Mouse (Mus musculus): ENCODE results near the gene Plekhg2.
"Not testable (repeated sequence)": the region's sequence is repeated elsewhere in the genome, so short reads cannot be mapped to it uniquely, and the experiment has no call there.

Gene Plekhg2

GRCm38 (mm10) chr7:28372251-28373108 is at the start of gene Plekhg2:
Plekhg2 (minus strand) TSS chr7:28372599.
- peak; percentile 98 to 99 for DNase-seq

- no peak for DNase-seq
Observed at GRCm38 (mm10) chr7:28419416-28419815, 47.0 kb upstream of the Plekhg2 start.

GRCm38 (mm10) chr7:28418096-28418670 is 45.8 kb upstream of the Plekhg2 start:
- DNase-seq: peak; percentile 80 to 89

DNA sequence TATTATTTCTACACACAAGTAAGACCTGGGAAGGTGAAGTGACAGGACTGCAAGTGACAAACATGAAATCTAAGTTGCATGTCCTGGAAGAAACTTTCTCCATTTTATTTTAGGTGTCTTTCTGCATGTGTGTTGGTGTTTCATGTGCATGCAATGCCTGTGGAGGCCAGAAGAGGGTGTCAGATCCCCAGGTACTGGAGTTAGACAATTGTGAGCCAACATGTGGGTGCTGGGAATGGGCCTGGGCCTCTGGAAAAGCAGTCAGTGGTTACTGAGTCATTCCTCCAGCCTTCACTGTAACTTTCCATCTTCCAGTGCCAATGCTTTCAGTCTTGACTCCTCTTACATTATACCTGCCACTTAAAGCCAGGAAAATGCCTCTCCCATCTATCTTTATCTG is 45.0 kb upstream of the Plekhg2 start:
- no peak for DNase-seq

DNA sequence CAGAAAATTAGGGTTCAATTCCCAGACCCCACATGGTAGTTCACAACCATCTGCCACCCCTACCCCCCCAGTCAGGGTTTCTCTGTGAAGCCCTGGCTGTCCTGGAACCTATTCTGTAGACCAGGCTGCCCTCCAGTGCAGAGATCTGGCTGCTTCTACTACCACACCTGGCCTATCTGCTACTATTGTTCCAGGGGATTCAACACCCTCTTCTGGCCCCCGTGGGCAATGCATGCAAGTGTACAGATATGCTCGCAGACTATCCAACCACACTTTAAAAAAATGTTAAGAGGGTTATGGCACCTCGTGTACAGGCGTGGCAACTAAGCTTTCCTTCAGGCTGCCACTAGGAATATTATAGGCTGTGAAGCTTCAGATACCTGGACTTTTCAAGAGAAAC is 40.4 kb upstream of the Plekhg2 start:
- no peak for DNase-seq

DNA sequence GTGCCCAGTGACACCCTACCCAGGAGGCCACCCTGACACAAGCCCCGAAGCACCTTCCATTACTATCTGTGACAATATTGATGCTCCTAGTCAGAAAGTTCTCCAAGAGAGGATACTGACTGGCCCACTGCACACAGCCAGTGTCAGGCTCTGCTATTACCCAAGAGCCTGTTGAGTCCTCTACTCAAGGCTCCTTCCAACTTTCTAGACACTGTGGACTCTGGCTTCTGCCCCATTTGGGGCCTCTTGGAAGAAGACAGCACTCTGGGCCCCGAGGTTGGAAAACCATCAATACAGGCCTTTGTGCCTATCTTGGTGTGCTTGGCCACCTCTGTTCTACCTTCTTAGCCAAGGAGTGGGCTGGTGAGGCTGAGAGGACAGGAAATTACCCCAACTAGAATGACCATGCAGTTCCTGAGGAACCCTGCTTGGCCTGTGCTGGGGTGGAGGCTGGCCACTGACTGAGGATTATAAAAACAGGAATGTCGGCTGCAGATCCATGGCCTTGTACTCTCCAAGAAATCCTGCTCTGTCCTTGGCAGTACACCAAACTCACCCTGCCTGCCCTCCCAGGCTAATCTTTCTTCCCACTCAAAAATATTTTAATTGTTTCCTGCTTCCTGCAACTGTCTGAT is 38.6 kb upstream of the Plekhg2 start:
- peak; percentile 76 to 84 for DNase-seq

DNA sequence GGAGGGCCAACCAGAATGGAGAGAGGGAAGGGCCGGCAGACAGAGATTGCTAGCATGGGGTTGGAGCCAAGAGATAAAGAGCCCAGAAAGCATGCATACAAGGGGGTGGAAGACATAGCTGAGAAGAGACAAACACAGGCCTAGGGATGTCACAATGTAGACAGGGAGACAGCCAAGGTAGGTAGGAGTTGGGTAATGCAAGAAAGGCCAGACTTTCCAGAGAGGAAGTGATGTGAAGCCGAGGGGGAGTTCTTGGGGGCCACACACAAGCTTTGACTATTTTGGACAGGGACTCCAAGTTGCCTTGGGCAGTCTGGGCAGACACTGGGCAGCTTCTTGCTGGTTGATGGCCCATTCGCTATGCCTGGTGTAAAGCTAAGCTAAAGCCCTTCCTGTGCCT is 29.5 kb upstream of the Plekhg2 start:
- DNase-seq: peak in 1 of 2 experiments; percentile 8

DNA sequence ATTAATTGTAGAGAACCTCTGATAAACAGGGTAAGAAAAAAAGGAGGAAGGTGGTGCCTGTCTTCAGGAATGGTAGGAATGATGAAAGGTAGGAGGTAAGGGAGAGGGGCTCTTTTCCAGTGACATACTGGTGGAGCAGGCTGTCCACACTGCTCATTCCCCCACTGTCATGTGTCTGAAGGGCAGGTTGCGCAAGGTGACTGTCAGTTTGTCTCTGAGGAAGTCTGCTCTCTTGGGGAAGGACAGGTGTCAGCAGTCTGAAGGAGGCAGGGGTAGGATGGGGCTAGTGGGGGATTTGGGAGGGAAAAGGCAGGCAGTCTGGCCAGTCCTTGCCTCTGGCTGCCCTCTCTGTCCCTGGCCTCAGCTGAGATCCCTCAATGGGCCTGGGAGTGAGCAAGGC is 28.6 kb upstream of the Plekhg2 start:
- no peak for DNase-seq

DNA sequence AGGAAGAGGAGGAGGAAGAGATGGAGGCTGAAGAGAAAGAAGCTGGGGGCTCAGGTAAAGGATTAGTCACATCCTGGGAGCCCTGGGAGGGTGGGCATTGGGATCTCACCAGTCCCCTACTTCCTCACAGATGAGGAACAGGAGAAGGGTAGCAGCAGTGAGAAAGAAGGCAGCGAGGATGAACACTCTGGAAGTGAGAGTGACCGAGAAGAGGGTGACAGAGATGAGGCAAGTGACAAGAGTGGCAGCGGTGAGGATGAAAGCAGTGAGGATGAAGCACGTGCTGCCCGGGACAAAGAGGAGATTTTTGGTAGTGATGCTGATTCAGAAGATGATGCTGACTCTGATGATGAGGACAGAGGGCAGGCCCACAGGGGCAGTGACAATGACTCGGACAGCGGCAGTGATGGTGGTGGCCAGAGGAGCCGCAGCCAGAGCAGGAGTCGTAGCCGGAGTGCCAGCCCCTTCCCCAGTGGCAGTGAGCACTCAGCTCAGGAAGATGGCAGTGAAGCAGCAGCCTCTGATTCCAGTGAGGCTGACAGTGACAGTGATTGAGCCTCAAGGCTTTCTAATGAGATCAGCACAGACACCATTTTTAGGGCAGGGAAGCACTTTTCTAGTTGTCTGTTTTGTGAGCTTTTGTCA is 26.4 kb upstream of the Plekhg2 start:
- no peak for DNase-seq

DNA sequence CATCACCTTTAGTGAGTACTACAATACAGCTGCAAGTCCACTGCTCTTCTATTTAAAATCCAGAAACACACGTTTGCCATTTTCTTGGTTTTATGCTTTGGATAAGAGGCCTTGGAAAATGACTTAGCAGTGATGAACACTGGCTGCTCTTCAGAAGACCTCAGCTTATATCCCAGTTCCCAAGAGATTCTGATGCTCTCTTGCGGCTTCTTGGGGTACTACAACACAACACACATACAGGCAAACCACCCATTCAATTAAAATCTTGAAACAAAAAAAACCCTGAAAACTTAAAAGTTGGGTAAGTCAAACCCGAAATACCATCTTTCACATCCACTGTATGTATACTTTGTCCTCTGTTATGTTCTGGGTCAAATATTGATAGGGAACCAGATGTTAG is 25.6 kb upstream of the Plekhg2 start:
- DNase-seq: peak in 1 of 2 experiments; percentile 64

- DNase-seq: peak in 1 of 2 experiments; percentile 14
Observed at GRCm38 (mm10) chr7:28395425-28395824, 23.0 kb upstream of the Plekhg2 start.

DNA sequence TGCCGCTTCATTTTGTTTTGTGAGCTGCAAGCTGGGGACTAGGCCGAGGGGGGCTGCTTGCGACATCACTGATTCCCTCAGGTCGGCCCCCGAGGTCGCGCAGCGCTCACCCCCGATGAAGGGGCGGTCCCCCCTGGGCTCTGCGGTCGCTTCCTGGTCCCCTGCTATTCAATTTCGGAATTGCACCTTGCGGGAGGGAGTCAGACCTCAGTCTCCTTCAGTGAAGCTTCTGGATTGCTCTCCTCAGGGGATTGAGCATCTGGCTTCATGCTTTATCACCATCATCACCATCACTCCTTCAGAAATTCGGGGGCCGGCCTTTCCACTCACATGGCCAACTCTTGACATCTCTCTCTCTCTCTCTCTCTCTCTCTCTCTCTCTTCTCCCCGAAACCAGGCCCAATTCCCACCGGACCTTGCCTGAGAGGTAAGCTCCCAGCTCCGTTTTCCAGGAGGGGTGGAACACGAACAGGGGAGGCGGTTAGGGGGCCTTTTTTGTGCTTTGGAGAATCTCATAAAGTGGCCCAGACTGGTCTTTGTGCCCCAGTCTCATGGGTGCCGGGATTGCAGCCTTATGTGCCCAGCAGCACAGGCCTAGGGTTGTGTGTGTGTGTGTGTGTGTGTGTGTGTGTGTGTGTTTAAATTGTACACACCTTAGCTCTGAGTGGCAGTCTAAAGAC is 21.0 kb upstream of the Plekhg2 start:
- peak in 1 of 2 experiments; percentile 34 for DNase-seq

DNA sequence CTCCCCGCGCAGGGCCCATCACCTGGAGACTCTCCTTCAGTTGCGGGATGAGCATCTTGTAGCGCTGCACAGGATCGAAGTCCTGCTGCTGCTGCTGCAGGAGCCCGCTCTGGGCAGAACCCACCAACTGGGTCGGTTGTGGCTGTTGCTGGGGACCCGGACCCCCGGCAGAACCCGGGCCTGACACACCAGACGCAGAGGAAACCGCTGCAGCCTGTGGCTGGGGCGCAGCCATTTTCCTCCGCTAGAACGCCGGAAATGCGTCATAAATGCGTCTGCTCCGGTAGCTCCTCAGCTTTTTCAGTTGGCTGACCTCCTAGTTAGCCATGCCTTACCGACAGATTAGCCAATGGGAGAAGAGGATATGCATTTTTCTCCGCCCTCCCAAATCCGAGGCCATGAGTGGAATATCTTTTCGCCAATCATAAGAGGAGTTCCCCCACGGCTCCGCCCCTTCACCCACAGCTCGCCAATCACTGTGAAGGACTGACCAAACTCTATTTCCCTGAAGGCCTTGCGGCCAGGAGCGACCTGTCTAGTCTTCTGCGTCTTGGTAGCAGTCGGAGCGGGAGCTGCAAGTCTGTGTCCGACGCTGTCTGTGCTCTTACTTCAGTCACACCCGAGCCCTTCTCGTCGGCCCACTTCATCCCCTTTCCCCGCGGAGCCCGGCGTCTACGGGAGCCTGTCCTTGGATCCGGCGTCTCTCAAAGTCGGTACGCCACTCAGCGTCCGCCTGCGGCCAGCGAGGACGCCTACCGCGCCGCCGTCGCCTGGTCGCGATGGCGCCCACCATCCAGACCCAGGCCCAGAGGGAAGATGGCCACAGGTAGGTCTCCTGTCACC is 20.3 kb upstream of the Plekhg2 start, which contains the start of the genes Med29 and Paf1:
Gene Med29, minus strand, starts transcription at position 280 of the 843 bp plus-strand sequence.
Gene Paf1, plus strand, starts transcription at position 523 of the 843 bp plus-strand sequence.
- DNase-seq: peak; percentile 98 to 99

DNA sequence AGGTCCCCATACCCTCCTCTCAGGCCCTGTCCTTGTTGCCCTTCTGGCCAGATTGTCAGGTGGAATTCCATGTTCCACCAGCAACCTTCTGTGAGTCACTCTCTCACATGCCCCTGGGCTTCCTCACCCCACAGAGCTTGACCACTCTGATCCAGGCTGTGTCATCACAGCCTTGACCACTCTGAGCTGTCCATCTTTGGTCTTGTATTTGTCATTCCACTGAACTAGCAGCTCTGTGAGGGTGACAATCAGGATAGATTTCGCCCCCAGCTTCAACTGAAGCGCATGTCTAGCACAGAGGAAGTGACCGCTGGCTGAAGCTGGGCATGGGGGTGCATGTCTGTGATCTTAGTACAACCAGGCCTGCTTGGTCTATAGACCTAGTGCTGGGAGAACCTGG is 17.9 kb upstream of the Plekhg2 start:
- peak in 1 of 2 experiments; percentile 16 for DNase-seq

- DNase-seq: not testable (repeated sequence)
Observed at GRCm38 (mm10) chr7:28387384-28387783, 15.0 kb upstream of the Plekhg2 start.

DNA sequence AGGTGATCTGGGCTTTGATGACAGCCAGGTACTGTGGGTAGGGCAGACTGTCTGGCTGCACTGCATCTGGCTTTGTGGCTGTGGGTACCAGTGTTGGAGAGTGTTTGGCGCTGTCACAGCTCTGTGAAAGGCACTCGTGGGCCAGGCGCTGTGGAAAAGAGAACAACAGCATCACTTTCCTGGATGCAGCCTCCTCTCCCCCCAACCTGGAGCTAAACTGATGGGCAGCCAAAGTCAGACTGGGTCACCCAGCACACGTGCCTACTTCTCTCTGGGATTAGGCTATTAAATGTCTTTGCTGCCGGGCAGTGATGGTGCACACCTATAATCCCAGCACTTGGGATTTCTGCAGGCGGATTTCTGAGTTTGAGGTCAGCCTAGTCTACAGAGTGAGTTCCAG is 14.5 kb upstream of the Plekhg2 start:
- peak in 1 of 2 experiments; percentile 38 for DNase-seq

- peak; percentile 90 to 96 for DNase-seq
Observed at GRCm38 (mm10) chr7:28386462-28386861, 14.1 kb upstream of the Plekhg2 start.

DNA sequence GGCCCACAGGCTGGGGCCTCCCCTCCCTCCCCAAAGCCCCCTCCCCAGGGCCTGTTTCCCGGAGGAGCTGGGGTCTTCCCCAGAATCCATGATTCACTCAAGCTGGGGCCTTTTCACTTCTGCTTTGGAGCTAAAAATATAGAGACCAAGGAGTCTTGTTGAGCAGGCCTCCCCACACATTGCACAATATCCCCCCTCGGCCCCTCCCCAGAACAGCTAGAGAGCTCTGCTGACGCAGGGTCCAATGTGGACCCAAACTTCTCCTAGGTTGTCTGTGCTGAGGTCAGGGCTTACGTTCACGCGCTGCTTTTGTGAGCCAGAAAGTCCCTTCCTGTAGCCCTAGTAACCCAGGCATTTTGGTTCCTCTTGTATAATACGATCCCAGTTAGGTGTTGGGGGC is 13.6 kb upstream of the Plekhg2 start:
- DNase-seq: peak; percentile 21 to 55

- DNase-seq: no peak
Observed at GRCm38 (mm10) chr7:28385196-28385595, 12.8 kb upstream of the Plekhg2 start.

GRCm38 (mm10) chr7:28384162-28384561 is 11.8 kb upstream of the Plekhg2 start:
- no peak for DNase-seq

DNA sequence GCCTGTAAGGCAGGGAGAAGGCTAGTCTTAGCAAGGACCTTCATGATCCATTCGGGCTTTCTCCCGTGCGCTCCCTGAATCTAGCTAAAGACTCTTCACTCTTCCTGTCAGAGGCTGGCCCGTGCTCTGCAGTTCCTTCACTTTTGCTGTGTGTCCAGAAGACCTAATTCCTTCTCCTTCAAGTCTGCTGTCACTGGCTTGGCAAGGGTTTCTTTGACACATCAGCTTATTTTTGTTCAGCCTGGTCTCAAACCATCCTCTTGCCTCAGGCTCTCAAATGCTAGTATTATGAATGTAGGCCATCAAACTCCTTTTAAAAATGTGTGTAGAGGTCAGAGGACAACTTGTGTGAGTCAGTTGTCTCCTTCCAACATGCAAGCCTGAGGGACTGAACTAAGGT is 11.2 kb upstream of the Plekhg2 start:
- DNase-seq: no peak
